ENCODE assay signal across 8 mouse cellular contexts in genomic region chr2:26138252-26139033, GRCm38 (mm10). TPM values are rescaled to one million over a fixed set of nuclear protein-coding genes. Genes with fewer than 3 reads are reported as not detected.
DNase-seq lines count a peak whose midpoint lies in the region; ATAC-seq lines count a peak whose summit lies in the region.

No protein-coding gene starts in this region.

- no peaks in the 10 kb centered on the region for H3K9me3 ChIP-seq in limb, embryonic 13.5 days

- no peaks in the 10 kb centered on the region for H3K27me3 ChIP-seq in limb, embryonic 13.5 days

- peak; percentile 24 for DNase-seq in CD4-positive, CD25-positive, alpha-beta regulatory T cell, adult 2 months (ENCODE audit: low read depth, low spot score)
- peak; percentile 33 for DNase-seq in thymus, postnatal 0 days (ENCODE audit: low spot score)
- no peak for DNase-seq in thymus, postnatal 10 days (ENCODE audit: low spot score in 2 of 2)
- peak; percentile 56 to 74 for DNase-seq in spleen, postnatal 4 days (ENCODE audit: low spot score in 2 of 2)
- no peak for DNase-seq in ovary, postnatal 10 days (ENCODE audit: low spot score)

- H3K4me2 ChIP-seq in limb, embryonic 13.5 days (replicated peaks): peak overlapping the region; percentile 80

- peaks cover 27% of the 10 kb centered on the region for H3K36me3 ChIP-seq in limb, embryonic 13.5 days

- ATAC-seq in CD4-positive, CD25-positive, alpha-beta regulatory T cell, adult 4 months: no peak
- no peak for ATAC-seq in limb, embryonic 13.5 days (ENCODE audit: low FRiP score, low read depth)
- no peak for ATAC-seq in frontal cortex, adult (ENCODE audit: low TSS enrichment)

- 80% methylated on average over 31 of the region's 31 CpGs for WGBS in limb, embryonic 13.5 days

- peak overlapping the region; percentile 91 for H3K9ac ChIP-seq in limb, embryonic 13.5 days

- no peak overlapping the region for H3K27ac ChIP-seq in limb, embryonic 13.5 days

- H3K4me1 ChIP-seq in limb, embryonic 13.5 days: peaks cover 32% of the 10 kb centered on the region

- H3K4me3 ChIP-seq in limb, embryonic 13.5 days: peak overlapping the region; percentile 82

RNA-seq across cellular contexts. Expression of gene Nacc2, which starts 15.4 kb away (rescaled TPM):
- under 1 TPM; 0.44 to 0.75 TPM for polyA plus RNA-seq in CD4-positive, CD25-positive, alpha-beta regulatory T cell, adult 4 months (2017; shearing (Covaris generic))
- 2.2 and 2.8 TPM in 2 replicates for polyA plus RNA-seq in thymus, postnatal 0 days (2015; fragmentation: Nextera tagmentation; extraction: Ambion mirVana)
- 5.2 and 6.0 TPM in 2 replicates for polyA plus RNA-seq in limb, embryonic 13.5 days (2015; fragmentation: Nextera tagmentation; extraction: Ambion mirVana)

Comparison
In these comparisons a context has a peak if more than half of its experiments do, and no peak if none do; other contexts are left out.
1. DNase-seq: peak in CD4-positive, CD25-positive, alpha-beta regulatory T cell, adult 2 months (single experiment), thymus, postnatal 0 days (single experiment) and spleen, postnatal 4 days (2 of 2); none in thymus, postnatal 10 days (0 of 2) and ovary, postnatal 10 days (single experiment).